Mouse (Mus musculus) MEL (cell line): Measurements from ENCODE around the gene Mdk.

ENCODE experiments used
- CHD2 ChIP-seq: IDR thresholded peaks from 2 replicates; pipeline ENCODE4 v1.6.1; 2011; ENCODE audit warnings: low read length, improper control_type of control experiment
- CTCF ChIP-seq, 3 experiments: IDR thresholded peaks in 2 of 3; conservative IDR thresholded peaks in 1 of 3; 2 replicates each; pipeline ENCODE4 v1.5.1; 2011 to 2012; ENCODE audit warnings: low read length in 3 of 3, low read depth in 2 of 3, mild to moderate bottlenecking in 2 of 3, improper control_type of control experiment in 1 of 3, inconsistent platforms in 1 of 3, mixed read lengths in 1 of 3, moderate library complexity in 1 of 3; ENCODE audit not compliant: control insufficient read depth in 1 of 3, insufficient read depth in 1 of 3, poor library complexity in 1 of 3, severe bottlenecking in 1 of 3
- E2F4 ChIP-seq: IDR thresholded peaks from 2 replicates; pipeline ENCODE4 v1.6.1; 2011; ENCODE audit warnings: low read depth, low read length, improper control_type of control experiment, borderline replicate concordance
- EP300 ChIP-seq, 2 experiments: IDR thresholded peaks; 2 replicates each; pipeline ENCODE4 v1.6.1; 2011; ENCODE audit warnings: improper control_type of control experiment in 2 of 2, low read length in 2 of 2, low read depth in 1 of 2, mild to moderate bottlenecking in 1 of 2
- NRF1 ChIP-seq: IDR thresholded peaks from 2 replicates; pipeline ENCODE4 v1.6.1; 2014; ENCODE audit warnings: low read depth, mild to moderate bottlenecking, inconsistent platforms, low read length, improper control_type of control experiment, moderate library complexity; ENCODE audit not compliant: poor library complexity, insufficient read depth, severe bottlenecking
- POLR2A ChIP-seq, 2 experiments: IDR thresholded peaks; 2 replicates each; pipeline ENCODE4 v1.6.1; 2011 to 2012; ENCODE audit warnings: low read length in 2 of 2, mild to moderate bottlenecking in 2 of 2, control low read depth in 1 of 2, improper control_type of control experiment in 1 of 2, low read depth in 1 of 2, moderate library complexity in 1 of 2; ENCODE audit not compliant: control insufficient read depth in 1 of 2, insufficient read depth in 1 of 2, poor library complexity in 1 of 2
- POLR2AphosphoS2 ChIP-seq: IDR thresholded peaks from 2 replicates; pipeline ENCODE4 v1.6.1; 2011; ENCODE audit warnings: low read length, improper control_type of control experiment
- RAD21 ChIP-seq: IDR thresholded peaks from 2 replicates; pipeline ENCODE4 v1.6.1; 2011; ENCODE audit warnings: mild to moderate bottlenecking, low read depth, low read length, improper control_type of control experiment
- TBP ChIP-seq: IDR thresholded peaks from 2 replicates; pipeline ENCODE4 v1.8.0; 2011; ENCODE audit warnings: low read depth, low read length, improper control_type of control experiment

- peak in 1 of 2 experiments; percentile 40; a peak in 2 of 4 replicates for TF ChIP-seq EP300 (IDR thresholded peaks at IDR 0.05; ENCODE audit: low read depth in 1 of 2, low read length in 2 of 2)
- peak; percentile 57 to 58; a peak in 2 of 4 replicates for TF ChIP-seq POLR2A (IDR thresholded peaks at IDR 0.05; ENCODE audit: control insufficient read depth in 1 of 2, insufficient read depth in 1 of 2, low read depth in 1 of 2, low read length in 2 of 2, poor library complexity in 1 of 2)
- TF ChIP-seq NRF1, result no peak
- TF ChIP-seq CTCF (IDR thresholded peaks at IDR 0.05 in 2 of 3, conservative IDR thresholded peaks at IDR 0.05 in 1 of 3; ENCODE audit: control insufficient read depth in 1 of 3, insufficient read depth in 1 of 3, low read depth in 2 of 3, low read length in 3 of 3, poor library complexity in 1 of 3, severe bottlenecking in 1 of 3), result no peak
- no peak for TF ChIP-seq POLR2AphosphoS2
- TF ChIP-seq CHD2, result no peak
- no peak for TF ChIP-seq TBP
- no peak for TF ChIP-seq RAD21
- no peak for TF ChIP-seq E2F4
Measured at GRCm38 (mm10) chr2:91965417-91965816, 33.3 kb upstream of the Mdk start.
